Mouse (Mus musculus) T-helper 2 cell (primary cell): ENCODE results near the gene 4922502D21Rik.
"Not testable (repeated sequence)": the region's sequence is repeated elsewhere in the genome, so short reads cannot be mapped to it uniquely, and the experiment has no call there.

Experiments
- in situ Hi-C: fragments of 300-600 bp; cut with MboI, MseI; formaldehyde crosslinking; loops from one replicate; pipeline ENCODE4 v1.15.1; 2025; ENCODE audit warnings: high pct_unique_total_duplicates

The 4922502D21Rik gene

GRCm38 (mm10) chr6:129331610-129332009 is at the start of gene 4922502D21Rik:
4922502D21Rik (minus strand) TSS chr6:129331796.
- in situ Hi-C loops: no loop called here

- in situ Hi-C loops: loop anchor here (10.0 kb wide), 1 partner anchor 134 kb away; the partner anchor contains the start of gene Tmem52b
Observed at GRCm38 (mm10) chr6:129380454-129380853, 48.9 kb upstream of the 4922502D21Rik start.

GRCm38 (mm10) chr6:129374937-129375471 is 43.4 kb upstream of the 4922502D21Rik start:
- in situ Hi-C loops: loop anchor here (25.0 kb wide), 1 partner anchor 513 kb away; no protein-coding TSS in a partner anchor

GRCm38 (mm10) chr6:129369374-129370132 is 38.0 kb upstream of the 4922502D21Rik start:
- in situ Hi-C loops: loop anchor here (25.0 kb wide), 1 partner anchor 507 kb away; no protein-coding TSS in a partner anchor

GRCm38 (mm10) chr6:129365959-129366359 is 34.4 kb upstream of the 4922502D21Rik start:
- in situ Hi-C loops: loop anchor here (25.0 kb wide), 1 partner anchor 504 kb away; no protein-coding TSS in a partner anchor

GRCm38 (mm10) chr6:129363942-129364341 is 32.3 kb upstream of the 4922502D21Rik start:
- in situ Hi-C loops: loop anchor here (5.0 to 25.0 kb wide), 3 partner anchors 107 to 502 kb away; no protein-coding TSS in a partner anchor

GRCm38 (mm10) chr6:129359515-129359914 is 27.9 kb upstream of the 4922502D21Rik start:
- in situ Hi-C loops: loop anchor here (25.0 kb wide), 1 partner anchor 497 kb away; no protein-coding TSS in a partner anchor

- in situ Hi-C loops: loop anchor here (25.0 kb wide), 1 partner anchor 494 kb away; no protein-coding TSS in a partner anchor
Observed at GRCm38 (mm10) chr6:129356430-129356829, 24.8 kb upstream of the 4922502D21Rik start.

GRCm38 (mm10) chr6:129355774-129356173 is 24.2 kb upstream of the 4922502D21Rik start:
- in situ Hi-C loops: loop anchor here (25.0 kb wide), 1 partner anchor 493 kb away; no protein-coding TSS in a partner anchor

GRCm38 (mm10) chr6:129351091-129351490 is 19.5 kb upstream of the 4922502D21Rik start:
- in situ Hi-C loops: loop anchor here (25.0 kb wide), 1 partner anchor 489 kb away; no protein-coding TSS in a partner anchor

- in situ Hi-C loops: loop anchor here (25.0 kb wide), 1 partner anchor 487 kb away; no protein-coding TSS in a partner anchor
Observed at GRCm38 (mm10) chr6:129349524-129350352, 18.1 kb upstream of the 4922502D21Rik start.

- in situ Hi-C loops: no loop called here
Observed at GRCm38 (mm10) chr6:129344408-129344807, 12.8 kb upstream of the 4922502D21Rik start.

GRCm38 (mm10) chr6:129342391-129342790 is 10.8 kb upstream of the 4922502D21Rik start, which contains the start of gene Clec12a:
Clec12a (plus strand) TSS chr6:129342691.
- in situ Hi-C loops: not testable (repeated sequence)

- in situ Hi-C loops: no loop called here
Observed at GRCm38 (mm10) chr6:129337751-129338150, 6.2 kb upstream of the 4922502D21Rik start.

- in situ Hi-C loops: no loop called here
Observed at GRCm38 (mm10) chr6:129333674-129334078, 2.1 kb upstream of the 4922502D21Rik start.

- in situ Hi-C loops: loop anchor here (10.0 kb wide), 1 partner anchor 62 kb away; no protein-coding TSS in a partner anchor
Observed at GRCm38 (mm10) chr6:129326568-129327150, 4.9 kb downstream of the 4922502D21Rik start.

GRCm38 (mm10) chr6:129326016-129326415 is 5.6 kb downstream of the 4922502D21Rik start:
- in situ Hi-C loops: loop anchor here (10.0 kb wide), 1 partner anchor 61 kb away; no protein-coding TSS in a partner anchor

GRCm38 (mm10) chr6:129319331-129319730 is 12.3 kb downstream of the 4922502D21Rik start:
- in situ Hi-C loops: loop anchor here (25.0 kb wide), 1 partner anchor 732 kb away; the partner anchor contains the start of gene A2ml1

GRCm38 (mm10) chr6:129318395-129318794 is 13.2 kb downstream of the 4922502D21Rik start:
- in situ Hi-C loops: loop anchor here (25.0 kb wide), 1 partner anchor 731 kb away; the partner anchor contains the start of gene A2ml1

- in situ Hi-C loops: loop anchor here (25.0 kb wide), 1 partner anchor 729 kb away; the partner anchor contains the start of gene A2ml1
Observed at GRCm38 (mm10) chr6:129316463-129316862, 15.1 kb downstream of the 4922502D21Rik start.
